Mouse (Mus musculus) kidney, postnatal 4 days (tissue): ENCODE results near the gene Tmeff2.

Experiments used
- DNase-seq, 2 experiments: peaks; one replicate each; pipeline ENCODE4 v3.0.0; 2021; ENCODE audit warnings: mixed read lengths in 2 of 2

Tmeff2 gene

DNA sequence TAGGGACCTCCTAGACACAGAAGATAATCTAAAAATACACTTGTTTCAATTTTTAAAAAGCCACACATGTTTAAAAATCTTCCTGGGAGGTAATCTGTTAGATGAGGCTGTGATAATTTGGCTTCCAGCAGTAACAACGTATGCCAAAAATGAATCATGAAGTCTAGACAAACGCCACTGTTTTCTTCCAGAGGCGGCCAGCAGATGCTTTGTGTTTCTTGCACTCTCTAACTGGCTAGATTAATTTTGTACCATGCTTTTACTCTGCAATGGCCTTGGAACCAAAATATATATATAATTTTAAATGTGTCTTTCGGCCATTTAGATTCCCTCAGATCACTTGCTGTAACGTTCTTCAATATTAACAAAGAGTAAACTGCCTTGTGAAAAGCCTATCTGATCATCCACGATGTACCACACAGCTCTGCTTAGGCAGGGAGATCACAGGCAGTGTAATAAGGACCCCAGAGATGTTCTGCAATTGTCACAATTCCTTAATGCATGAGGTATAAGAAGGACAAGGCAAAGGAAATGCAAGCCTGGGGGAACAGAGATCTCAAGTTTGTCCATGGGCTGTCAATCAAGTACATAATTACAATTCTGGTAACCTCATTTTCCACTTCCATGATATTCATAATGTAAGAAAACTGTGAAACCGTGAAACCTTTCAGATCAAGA, 80.8 kb downstream of the Tmeff2 start:
- no peak for DNase-seq

DNA sequence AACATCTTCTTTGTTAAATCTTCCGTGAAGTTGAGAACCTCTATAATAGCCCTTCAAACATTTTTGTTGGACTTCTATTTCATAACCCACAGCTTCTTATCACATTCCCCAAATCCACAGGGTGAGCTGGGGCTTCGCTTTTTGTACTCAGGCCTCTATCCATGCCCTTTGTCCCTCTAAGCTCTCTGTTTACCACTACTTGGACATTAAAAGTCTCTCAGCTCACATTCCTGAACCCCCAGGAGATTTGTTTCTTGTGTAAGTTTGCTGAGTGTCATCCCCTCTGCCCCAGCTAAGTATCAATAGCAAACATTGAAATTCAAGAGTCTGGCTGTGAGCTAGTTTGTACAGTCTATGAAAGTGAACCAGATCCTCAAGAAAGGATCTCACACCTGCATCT, 90.2 kb downstream of the Tmeff2 start:
- no peak for DNase-seq

DNA sequence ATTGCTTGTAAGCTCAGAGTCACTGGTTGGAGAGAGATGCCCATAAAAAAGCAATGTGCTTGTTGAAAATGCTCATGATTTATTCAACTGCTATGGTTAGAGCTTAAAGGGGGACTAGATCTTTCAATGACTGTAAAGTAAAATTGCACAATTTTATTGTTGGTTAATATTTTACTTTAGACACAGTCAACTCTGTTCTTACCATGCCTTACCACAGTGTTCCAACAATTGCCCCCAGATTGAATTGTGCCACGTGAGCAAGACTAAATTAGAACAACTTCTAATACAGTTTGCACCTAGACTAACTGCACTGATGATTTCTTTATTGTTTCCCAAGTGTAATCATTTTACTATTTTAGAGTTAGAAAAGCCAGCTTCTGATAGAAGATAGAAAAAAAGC, 94.1 kb downstream of the Tmeff2 start:
- no peak for DNase-seq

DNA sequence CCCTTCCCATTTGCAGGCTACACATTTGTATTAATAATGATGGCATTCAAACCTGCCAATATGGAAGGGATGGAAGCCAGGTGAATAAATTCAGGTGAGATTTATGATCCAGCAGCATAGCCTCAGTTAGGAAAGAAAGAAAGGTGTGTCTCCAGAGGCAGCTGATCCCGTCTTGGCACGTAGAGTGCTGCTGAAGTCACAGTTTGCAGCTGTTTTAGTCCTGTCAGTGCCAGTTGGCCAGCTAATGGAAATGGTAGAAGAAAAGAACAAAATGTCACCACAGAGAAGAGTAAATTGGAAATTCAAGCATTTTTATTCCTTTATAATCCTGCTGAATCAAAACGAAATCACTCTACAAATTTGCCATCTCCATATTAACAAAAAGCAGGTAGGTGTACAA, 99.3 kb downstream of the Tmeff2 start:
- no peak for DNase-seq

DNA sequence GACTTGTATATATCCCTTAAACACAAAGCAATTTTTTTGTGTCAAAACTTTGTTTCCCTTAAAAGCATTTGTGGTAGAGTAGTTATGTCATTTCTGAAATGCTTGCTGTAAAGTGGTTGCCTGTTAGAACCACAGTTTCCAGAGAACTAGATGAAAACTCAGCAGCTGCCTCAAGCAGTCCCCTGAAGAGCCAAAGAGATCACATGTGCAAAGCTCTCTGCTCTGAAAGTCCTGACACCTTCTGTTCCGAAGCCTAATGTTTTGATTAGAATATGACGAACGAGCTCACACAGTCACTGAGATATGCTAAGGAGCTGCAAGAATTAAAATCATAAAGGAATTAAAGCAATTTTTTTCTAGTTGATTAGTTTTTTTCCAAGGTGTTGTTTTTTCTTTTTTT, 107.9 kb downstream of the Tmeff2 start:
- DNase-seq = no peak

DNA sequence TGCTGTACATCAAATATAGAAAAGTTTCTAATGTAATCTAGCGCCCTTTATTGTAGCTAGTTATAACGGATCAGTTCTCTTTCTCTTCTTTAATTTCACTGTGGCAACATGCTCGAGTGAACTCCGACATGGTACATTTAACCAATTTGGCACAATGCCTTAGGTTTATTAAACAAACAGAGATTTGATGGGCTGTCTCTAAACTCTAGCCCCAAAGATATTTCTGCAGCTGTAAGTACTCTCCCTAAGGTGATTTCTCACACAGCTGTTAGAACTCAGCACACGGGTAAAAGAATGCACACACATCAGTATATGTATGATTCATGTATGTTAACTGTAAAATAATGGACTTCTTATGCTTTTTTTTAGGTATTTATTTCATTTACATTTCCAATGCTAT, 139.8 kb downstream of the Tmeff2 start:
- DNase-seq = no peak

DNA sequence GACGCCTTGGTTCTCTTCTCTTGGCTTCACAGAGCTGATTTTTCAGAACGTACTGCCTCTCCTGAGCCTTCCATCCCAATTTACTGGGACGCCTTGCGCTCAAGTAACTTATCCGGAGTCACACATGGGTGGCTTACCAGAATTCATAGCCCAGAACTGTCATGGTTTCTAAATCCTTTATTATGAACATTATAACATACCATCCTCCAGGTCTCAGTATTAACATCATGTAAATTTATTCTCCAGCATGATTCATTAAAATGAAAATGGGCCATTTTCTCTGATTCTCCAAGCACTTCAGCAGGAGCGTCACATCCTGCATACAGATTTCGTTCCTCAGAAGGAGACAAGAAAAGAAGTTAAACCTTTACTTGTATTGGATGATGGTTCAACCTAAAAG, 144.4 kb downstream of the Tmeff2 start:
- no peak for DNase-seq

DNA sequence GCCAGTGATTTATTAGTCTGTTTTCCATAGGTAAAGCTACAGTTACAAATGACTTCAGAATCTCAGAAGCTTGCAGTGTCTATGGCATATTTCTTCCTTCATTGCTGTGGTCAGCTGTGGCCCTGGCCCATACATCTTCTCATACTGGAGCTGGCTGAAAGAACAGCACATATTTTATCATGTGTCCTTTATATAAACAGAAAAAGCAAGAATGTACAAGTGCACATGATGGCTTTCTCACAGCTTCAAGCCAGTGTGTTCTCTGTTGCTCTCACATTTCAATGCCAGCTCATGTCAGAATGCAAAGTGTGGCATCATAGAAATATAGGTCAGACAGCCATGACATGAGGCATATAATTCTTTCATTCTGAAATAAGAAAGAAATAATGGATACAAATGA, 164.1 kb downstream of the Tmeff2 start:
- DNase-seq = no peak

DNA sequence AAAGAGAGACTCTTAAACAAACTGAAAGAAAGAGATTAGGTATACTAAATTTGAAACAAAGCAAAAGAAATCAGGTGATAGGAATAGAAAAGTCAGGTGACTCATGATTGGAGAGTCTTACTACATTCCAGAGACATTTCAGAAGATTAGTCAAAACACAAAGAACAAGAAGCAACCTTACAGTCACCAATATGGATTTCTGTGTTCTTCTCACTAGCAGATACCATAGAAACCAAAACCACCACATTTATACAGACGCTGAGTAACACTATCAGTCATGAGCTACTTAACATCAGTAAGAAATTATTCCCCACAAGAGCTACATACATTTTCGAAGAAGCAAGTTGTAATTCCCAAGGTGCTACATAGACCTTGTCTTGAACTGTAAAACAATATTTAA, 165.2 kb downstream of the Tmeff2 start:
- no peak for DNase-seq

DNA sequence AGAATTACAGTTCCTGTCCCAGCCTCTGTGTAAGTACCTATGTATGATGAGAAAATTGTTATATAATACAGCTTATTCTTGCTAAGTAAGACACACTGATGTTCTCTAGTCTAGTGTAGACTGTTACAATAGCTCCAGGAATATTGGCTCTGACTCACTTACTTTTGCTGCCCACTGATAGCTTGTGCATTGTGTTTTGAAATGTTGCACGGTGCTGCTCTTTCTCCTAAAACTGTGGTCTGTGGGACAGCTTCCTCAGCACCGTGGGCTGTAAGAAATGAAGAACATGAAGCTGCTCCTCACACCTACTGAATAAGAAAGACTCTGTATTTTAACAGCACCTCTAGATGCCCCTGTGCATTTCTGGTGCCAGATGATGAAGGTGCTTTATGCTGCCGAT, 168.4 kb downstream of the Tmeff2 start:
- DNase-seq = no peak

DNA sequence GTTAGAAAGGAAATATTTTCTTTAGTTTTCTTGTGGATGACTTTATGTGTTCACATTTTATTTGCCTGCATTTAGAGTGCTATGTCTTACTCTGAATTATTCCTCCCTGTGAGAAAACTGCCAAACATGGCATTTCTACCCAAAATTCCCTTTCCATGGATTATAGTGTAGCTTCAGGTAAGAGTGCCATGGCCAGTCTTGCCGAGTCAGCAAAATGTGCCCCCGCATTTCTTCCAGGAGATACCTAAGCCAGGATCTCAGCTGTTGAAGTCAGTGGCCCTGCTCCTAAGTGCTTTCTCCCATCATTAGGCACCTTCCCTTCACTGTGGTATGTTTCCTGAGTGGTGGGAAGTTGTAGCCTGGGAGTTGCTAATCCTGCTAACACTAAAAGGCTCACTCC, 168.8 kb downstream of the Tmeff2 start:
- no peak for DNase-seq

DNA sequence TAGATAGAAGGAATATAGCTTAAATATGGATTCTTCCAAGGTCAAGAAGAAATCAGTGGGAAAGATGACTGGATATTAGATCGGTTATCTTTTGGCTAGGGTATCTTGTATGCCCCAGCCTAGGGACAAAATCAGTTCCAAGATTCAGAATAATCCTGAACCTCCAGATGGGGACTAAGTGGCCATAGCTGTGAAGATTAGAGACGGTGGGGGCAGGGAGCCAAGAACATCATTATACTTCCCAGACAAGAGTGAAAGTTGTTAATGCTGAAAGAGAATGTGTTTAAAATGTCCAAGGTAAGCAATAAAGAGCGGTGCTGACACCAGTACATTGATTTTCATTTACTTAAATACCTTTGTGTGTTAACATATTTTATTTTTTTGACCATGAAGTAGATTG, 173.6 kb downstream of the Tmeff2 start:
- DNase-seq = no peak

DNA sequence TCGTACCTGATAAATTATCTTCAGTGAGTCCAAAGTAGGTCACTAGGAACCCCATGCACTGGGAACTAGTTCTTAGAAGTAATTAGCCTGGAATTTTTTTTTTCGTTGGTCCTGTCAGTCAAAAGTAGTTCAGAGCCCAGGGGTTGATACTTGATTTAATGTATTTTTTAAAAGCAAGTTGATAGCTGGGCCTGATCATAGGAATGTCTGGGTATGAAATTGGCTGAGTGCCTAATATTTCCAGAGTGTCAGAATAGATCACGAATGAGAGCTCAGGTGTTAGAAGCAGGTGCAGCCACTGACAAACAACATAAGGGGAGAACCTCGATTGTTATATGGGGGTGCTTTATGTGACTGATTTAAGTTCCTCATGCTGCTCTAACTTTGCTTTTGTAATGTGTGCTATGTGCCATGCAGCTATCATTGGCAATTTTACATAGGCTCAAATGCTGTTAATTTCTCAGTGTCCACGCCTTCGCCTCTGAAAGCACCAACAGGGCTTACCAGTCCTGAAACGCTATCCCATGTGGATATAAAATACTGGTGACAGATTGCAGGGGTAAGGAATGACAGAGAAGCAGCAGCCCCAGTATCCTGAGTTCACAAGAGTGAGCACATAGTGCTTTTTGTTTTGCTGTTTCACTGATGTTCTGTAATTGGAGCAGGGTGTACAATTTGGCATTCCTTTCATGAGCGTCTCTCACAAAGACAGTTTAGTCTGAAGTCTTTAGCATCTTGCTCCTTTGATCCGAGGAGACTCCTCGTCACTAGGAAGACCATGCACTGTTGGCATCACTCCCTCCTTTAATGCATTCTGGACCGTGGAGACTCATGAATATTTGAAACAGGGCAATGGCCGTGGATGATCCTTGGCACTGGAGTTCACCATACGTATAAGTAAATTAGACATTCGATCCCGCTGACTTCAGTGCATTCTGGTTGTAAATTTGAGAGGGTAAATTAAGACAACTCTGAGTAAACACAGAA, 175.6 kb downstream of the Tmeff2 start:
- DNase-seq = no peak

DNA sequence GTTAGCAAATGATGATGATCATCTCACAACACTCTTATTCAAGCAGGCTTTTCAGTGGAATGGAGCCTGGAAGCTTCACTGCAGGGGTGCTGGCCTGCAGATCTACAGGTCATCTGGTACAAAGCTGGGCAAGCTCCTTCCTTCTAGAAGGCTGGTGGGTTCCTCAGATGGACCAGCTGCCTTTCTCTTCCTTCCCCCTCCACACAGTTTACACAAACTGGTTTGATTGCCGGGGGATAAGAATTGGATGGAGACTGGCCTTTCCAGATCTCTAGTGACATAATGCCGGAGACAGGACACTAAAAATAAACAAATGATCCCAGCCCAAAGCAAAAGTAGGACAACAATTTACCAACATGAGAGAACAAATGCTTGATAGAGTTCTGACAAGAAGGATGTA, 188.5 kb downstream of the Tmeff2 start:
- DNase-seq = no peak

DNA sequence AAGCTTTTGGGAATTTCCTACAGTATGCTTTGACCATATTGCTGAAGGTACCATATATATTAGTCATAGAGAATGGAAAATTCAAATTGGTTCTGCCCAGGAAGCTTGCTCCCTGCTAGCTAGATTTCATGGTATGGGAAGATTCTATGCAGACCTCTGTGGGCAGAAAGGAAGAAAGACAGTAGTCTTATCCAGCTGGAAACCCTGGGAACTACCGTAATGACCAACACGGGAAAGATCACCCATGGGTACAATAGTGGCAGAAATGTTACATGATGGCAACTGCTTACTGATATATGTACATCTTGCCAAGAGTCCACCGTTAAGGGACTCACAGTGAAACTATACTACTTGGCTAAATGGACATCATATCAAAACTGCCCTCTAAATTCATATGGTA, 189.4 kb downstream of the Tmeff2 start:
- DNase-seq = no peak

DNA sequence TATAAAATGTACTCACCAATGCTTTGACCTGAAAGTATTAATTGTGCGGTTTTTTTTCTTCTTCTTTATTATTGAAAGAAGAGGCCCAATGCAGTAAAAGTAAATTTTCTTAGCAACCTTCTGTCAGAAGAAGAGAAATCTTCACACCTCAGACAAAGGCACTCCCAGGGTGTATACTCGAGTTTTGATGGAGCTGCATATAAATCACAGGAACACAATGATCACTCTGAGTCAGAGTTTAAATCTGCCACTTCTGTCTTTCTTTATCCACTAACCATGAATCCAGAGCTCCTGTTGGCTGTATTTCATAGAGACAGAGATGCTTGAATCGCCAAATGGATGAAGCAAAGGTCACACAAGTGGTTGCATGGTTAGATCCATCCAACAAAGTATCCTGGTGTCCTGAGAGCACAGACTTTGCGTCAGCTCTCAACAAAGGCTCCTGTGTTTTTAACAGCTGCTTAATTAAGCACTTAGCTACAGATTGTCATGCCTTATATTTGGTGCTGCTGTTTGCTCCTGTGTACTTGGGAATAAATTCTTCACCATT, 189.8 kb downstream of the Tmeff2 start:
- no peak for DNase-seq

DNA sequence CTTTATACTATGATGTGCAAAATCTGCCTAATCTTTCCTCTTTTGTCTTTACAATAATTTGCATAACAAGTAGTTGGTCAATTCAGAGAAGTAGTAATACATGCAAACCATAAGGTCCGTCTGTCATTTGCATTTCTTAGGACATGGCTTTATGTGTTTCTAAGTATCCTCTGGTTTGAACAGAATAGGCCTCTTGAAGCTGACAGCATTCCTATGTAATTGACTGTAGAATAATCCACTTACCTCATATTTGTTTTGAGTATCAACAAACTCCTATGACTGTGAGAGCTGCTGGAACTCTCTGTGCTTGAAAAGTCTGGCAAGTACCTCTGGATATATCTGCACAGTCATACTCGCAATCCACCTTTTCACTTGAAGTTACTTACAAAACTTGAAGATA, 194.3 kb downstream of the Tmeff2 start:
- no peak for DNase-seq

DNA sequence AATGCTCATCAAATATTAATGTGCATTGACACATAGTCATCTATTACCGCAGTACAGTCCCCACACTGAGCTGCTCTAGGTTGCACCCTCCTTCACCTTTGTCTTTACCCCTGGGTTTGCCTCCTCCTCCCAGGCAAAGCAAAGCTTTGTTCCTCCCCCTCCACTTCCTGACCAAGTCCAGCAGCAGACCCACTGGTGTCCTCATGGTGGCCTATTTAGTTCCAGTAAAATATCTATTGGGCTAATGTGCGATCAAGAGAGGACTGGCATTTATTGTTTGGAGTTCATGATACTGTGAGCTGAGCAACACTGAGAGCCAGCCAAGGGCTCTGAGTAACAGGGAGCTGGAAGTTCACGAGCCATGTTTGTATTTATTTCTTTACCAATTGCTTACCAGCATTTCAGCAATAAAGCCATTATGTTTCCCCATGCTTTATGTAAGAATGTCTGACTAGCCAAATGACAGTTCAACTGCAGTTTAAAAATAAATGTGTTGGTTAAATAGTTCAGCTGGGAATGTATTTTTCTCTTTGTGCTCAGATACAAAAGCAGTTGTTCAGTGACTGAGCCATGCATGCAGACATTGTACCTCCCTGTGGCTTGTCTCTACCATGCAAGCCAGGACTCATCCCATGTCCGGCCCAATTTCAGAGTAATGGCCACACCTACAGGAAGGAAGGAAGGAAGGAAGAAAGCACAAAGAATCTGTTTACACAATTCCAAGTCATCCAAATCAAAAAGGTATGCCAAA, 196.6 kb downstream of the Tmeff2 start:
- no peak for DNase-seq

DNA sequence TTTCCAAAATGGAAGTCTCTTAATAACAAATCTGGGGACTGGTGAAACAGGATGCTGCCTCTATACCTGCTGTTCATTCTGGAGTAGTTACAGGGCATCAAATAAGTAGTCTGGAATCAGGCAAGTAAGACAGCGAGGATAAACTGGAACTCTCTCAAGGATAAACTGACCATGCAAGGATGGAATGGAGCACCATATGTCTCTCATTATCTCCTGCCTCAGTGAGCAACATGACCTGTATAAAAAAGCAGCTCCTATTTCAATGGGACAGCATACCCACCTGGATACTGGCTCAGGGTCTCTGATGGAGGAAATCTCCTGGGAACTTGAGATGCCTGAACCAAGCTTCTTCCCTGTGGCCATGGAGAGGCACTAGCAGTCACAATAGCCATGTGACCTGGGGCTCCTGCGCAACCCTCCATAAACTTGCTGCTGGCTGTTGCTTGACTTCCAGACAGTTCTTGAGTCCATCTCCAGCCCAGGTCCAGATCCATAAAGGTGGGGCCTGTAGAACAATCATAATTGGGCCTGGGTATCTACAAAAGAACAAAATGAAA, 200.7 kb downstream of the Tmeff2 start:
- DNase-seq = no peak

DNA sequence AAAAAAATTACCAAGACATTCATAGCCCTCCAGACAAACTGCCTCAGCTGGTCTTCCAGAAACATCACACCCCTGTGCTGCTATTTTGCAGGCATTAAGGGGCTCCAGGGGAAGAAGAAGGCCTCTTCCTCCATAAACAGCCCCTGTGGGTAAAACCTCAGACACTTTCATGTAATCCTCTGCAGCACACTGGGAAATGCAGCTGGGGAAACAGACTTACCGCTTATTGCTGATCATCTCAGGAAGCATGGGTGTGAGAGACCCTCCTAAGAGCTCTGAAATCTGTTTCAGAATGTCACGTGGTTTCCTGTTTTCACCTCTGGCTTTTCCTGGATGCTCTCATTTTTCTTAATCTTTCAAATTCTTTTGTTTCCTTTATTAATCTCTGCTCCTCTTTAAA, 204.3 kb downstream of the Tmeff2 start:
- DNase-seq = no peak

DNA sequence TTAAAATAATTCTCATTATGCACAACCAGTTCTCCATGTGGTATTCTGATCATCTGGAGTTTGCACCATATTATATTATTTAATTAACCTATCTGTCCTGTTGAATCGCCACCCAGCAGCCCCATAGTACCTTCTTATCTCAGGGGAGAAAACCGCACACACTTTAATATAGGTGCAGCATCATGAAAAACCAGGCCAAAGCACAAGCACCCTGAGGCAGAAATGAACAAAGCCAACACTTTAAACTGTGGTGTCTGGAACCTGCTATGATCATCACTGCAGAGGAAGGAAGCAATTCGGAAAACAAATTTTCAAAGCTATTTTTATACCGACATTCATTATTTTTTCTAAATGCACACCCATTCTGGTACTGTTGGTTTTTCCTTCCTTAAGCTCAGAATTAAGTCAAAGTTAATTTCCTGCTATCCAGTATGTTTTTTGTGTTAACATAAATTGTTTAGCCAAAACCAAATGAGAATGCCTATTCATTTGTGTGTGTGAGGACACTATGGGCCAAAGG, 206.0 kb downstream of the Tmeff2 start:
- DNase-seq = no peak

DNA sequence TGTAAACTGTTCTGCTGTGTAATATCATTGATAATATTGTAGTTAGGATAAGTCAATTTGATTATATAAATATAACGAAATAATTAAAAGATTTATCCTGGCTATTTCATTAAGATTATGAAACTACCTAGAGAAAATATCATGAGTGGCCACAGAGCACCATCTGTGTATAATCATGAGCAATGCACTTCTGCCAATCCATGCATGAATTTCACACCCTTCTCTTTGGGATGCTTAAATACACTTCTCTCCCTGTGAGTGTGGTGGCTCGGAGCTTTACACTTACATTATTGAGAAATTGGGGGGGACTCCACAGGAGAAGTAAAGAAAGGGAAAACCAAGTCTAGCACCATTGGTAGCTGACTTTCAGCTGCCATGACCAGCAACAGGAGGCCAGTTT, 206.9 kb downstream of the Tmeff2 start:
- no peak for DNase-seq

DNA sequence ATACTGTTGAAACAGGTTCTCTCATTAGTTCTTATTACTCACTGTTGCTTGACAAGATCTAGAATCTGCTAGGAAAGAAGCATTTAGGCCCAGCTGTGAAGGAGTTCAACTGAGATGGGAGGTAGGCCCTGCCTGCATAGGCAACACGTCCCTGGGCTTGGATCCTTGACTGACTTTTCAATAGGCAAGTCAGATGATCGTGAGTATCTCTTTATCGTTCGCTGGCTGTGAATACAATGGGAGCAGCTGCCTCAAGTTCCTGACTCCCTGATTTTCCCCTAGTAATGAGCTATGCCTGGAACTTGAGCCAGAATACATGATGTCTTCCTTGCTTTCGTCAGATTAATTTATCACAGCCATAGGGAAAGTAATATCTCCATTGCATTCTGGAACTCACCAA, 214.3 kb downstream of the Tmeff2 start:
- no peak for DNase-seq
